Mouse (Mus musculus): ENCODE data around the gene Foxred2. TPM values are rescaled to one million over a fixed set of nuclear protein-coding genes. Genes with fewer than 3 reads are reported as not detected.

Foxred2 gene
- polyA plus RNA-seq, 1 experiment, result 9.7 TPM

- TF ChIP-seq POLR2A (IDR thresholded peaks at IDR 0.05; ENCODE audit: control insufficient read depth, extremely low read depth, insufficient read depth, low read length, poor library complexity) (no peak), CTCF (IDR thresholded peaks at IDR 0.05; ENCODE audit: borderline replicate concordance, control insufficient read depth, extremely low read depth, insufficient read depth, low read length, poor library complexity) (no peak)
- no peak overlapping the region for H3K27ac ChIP-seq (ENCODE audit: control insufficient read depth, insufficient read depth, low read length)
- H3K4me3 ChIP-seq (ENCODE audit: control insufficient read depth, insufficient read depth, low read length), result no peak overlapping the region
- DNase-seq, result no peak
- H3K27me3 ChIP-seq (ENCODE audit: control insufficient read depth, insufficient read depth, low read length), result no peaks in the 10 kb centered on the region
- H3K4me1 ChIP-seq (replicated peaks; ENCODE audit: control insufficient read depth, insufficient read depth, low read length), result peaks cover 10% of the 10 kb centered on the region; the same call in 1 of the 2 replicates
- H3K36me3 ChIP-seq (ENCODE audit: control insufficient read depth, insufficient read depth, low read length), result peaks cover 8% of the 10 kb centered on the region
- 45% methylated on average over 2 of the region's 2 CpGs for WGBS
Observed at GRCm38 (mm10) chr15:77954362-77954761, 2.2 kb downstream of the Foxred2 start.

GRCm38 (mm10) chr15:77952921-77953320 lies 3.6 kb downstream of the Foxred2 start:
- no peak overlapping the region for H3K4me3 ChIP-seq (ENCODE audit: control insufficient read depth, insufficient read depth, low read length)
- H3K27me3 ChIP-seq (ENCODE audit: control insufficient read depth, insufficient read depth, low read length), result no peaks in the 10 kb centered on the region
- TF ChIP-seq CTCF (IDR thresholded peaks at IDR 0.05; ENCODE audit: borderline replicate concordance, control insufficient read depth, extremely low read depth, insufficient read depth, low read length, poor library complexity) (no peak), POLR2A (IDR thresholded peaks at IDR 0.05; ENCODE audit: control insufficient read depth, extremely low read depth, insufficient read depth, low read length, poor library complexity) (no peak)
- H3K4me1 ChIP-seq (replicated peaks; ENCODE audit: control insufficient read depth, insufficient read depth, low read length), result peaks cover 10% of the 10 kb centered on the region; the same call in 1 of the 2 replicates
- H3K36me3 ChIP-seq (ENCODE audit: control insufficient read depth, insufficient read depth, low read length), result no peaks in the 10 kb centered on the region
- DNase-seq, result no peak
- WGBS, result 93% methylated on average over 3 of the region's 3 CpGs
- no peak overlapping the region for H3K27ac ChIP-seq (ENCODE audit: control insufficient read depth, insufficient read depth, low read length)

- TF ChIP-seq POLR2A (IDR thresholded peaks at IDR 0.05; ENCODE audit: control insufficient read depth, extremely low read depth, insufficient read depth, low read length, poor library complexity) (no peak), CTCF (IDR thresholded peaks at IDR 0.05; ENCODE audit: borderline replicate concordance, control insufficient read depth, extremely low read depth, insufficient read depth, low read length, poor library complexity) (no peak)
- Histone ChIP-seq H3K27me3 (ENCODE audit: control insufficient read depth, insufficient read depth, low read length) (no peaks in the 10 kb centered on the region), H3K27ac (ENCODE audit: control insufficient read depth, insufficient read depth, low read length) (no peak overlapping the region), H3K36me3 (ENCODE audit: control insufficient read depth, insufficient read depth, low read length) (no peaks in the 10 kb centered on the region), H3K4me1 (replicated peaks; ENCODE audit: control insufficient read depth, insufficient read depth, low read length) (no peaks in the 10 kb centered on the region), H3K4me3 (ENCODE audit: control insufficient read depth, insufficient read depth, low read length) (no peak overlapping the region)
- WGBS, result 70% methylated on average over 7 of the region's 7 CpGs
- DNase-seq, result no peak
Observed at GRCm38 (mm10) chr15:77949061-77949460, 7.5 kb downstream of the Foxred2 start.

- no peak for DNase-seq
- WGBS, result 52% methylated on average over 4 of the region's 4 CpGs
- Histone ChIP-seq H3K27me3 (ENCODE audit: control insufficient read depth, insufficient read depth, low read length) (no peaks in the 10 kb centered on the region), H3K4me3 (ENCODE audit: control insufficient read depth, insufficient read depth, low read length) (no peak overlapping the region), H3K36me3 (ENCODE audit: control insufficient read depth, insufficient read depth, low read length) (no peaks in the 10 kb centered on the region), H3K27ac (ENCODE audit: control insufficient read depth, insufficient read depth, low read length) (no peak overlapping the region), H3K4me1 (replicated peaks; ENCODE audit: control insufficient read depth, insufficient read depth, low read length) (no peaks in the 10 kb centered on the region)
- TF ChIP-seq POLR2A (IDR thresholded peaks at IDR 0.05; ENCODE audit: control insufficient read depth, extremely low read depth, insufficient read depth, low read length, poor library complexity), result no peak
- no peak for TF ChIP-seq CTCF (IDR thresholded peaks at IDR 0.05; ENCODE audit: borderline replicate concordance, control insufficient read depth, extremely low read depth, insufficient read depth, low read length, poor library complexity)
Observed at GRCm38 (mm10) chr15:77945711-77946110, 10.8 kb downstream of the Foxred2 start.

- TF ChIP-seq CTCF (IDR thresholded peaks at IDR 0.05; ENCODE audit: borderline replicate concordance, control insufficient read depth, extremely low read depth, insufficient read depth, low read length, poor library complexity) (no peak), POLR2A (IDR thresholded peaks at IDR 0.05; ENCODE audit: control insufficient read depth, extremely low read depth, insufficient read depth, low read length, poor library complexity) (no peak)
- WGBS, result 79% methylated on average over 3 of the region's 3 CpGs
- no peak overlapping the region for H3K4me3 ChIP-seq (ENCODE audit: control insufficient read depth, insufficient read depth, low read length)
- DNase-seq, result no peak
- H3K36me3 ChIP-seq (ENCODE audit: control insufficient read depth, insufficient read depth, low read length), result no peaks in the 10 kb centered on the region
- H3K27ac ChIP-seq (ENCODE audit: control insufficient read depth, insufficient read depth, low read length), result no peak overlapping the region
- H3K4me1 ChIP-seq (replicated peaks; ENCODE audit: control insufficient read depth, insufficient read depth, low read length), result no peaks in the 10 kb centered on the region
- H3K27me3 ChIP-seq (ENCODE audit: control insufficient read depth, insufficient read depth, low read length), result no peaks in the 10 kb centered on the region
Observed at GRCm38 (mm10) chr15:77941563-77941962, 15.0 kb downstream of the Foxred2 start.

- no peaks in the 10 kb centered on the region for H3K27me3 ChIP-seq (ENCODE audit: control insufficient read depth, insufficient read depth, low read length)
- no peak for TF ChIP-seq CTCF (IDR thresholded peaks at IDR 0.05; ENCODE audit: borderline replicate concordance, control insufficient read depth, extremely low read depth, insufficient read depth, low read length, poor library complexity)
- WGBS, result 71% methylated on average over 5 of the region's 5 CpGs
- no peak for DNase-seq
- H3K4me3 ChIP-seq (ENCODE audit: control insufficient read depth, insufficient read depth, low read length), result no peak overlapping the region
- H3K36me3 ChIP-seq (ENCODE audit: control insufficient read depth, insufficient read depth, low read length), result no peaks in the 10 kb centered on the region
- H3K27ac ChIP-seq (ENCODE audit: control insufficient read depth, insufficient read depth, low read length), result no peak overlapping the region
- H3K4me1 ChIP-seq (replicated peaks; ENCODE audit: control insufficient read depth, insufficient read depth, low read length), result peaks cover 5% of the 10 kb centered on the region
Observed at GRCm38 (mm10) chr15:77938516-77938915, 18.0 kb downstream of the Foxred2 start.

GRCm38 (mm10) chr15:77935673-77936375 lies 20.7 kb downstream of the Foxred2 start:
- Histone ChIP-seq H3K4me1 (replicated peaks; ENCODE audit: control insufficient read depth, insufficient read depth, low read length) (peaks cover 5% of the 10 kb centered on the region), H3K36me3 (ENCODE audit: control insufficient read depth, insufficient read depth, low read length) (no peaks in the 10 kb centered on the region), H3K27ac (ENCODE audit: control insufficient read depth, insufficient read depth, low read length) (no peak overlapping the region), H3K4me3 (ENCODE audit: control insufficient read depth, insufficient read depth, low read length) (no peak overlapping the region), H3K27me3 (ENCODE audit: control insufficient read depth, insufficient read depth, low read length) (no peaks in the 10 kb centered on the region)
- 94% methylated on average over 14 of the region's 14 CpGs for WGBS
- no peak for DNase-seq
- TF ChIP-seq POLR2A (IDR thresholded peaks at IDR 0.05; ENCODE audit: control insufficient read depth, extremely low read depth, insufficient read depth, low read length, poor library complexity) (no peak), CTCF (IDR thresholded peaks at IDR 0.05; ENCODE audit: borderline replicate concordance, control insufficient read depth, extremely low read depth, insufficient read depth, low read length, poor library complexity) (no peak)
